Mouse (Mus musculus) kidney, postnatal 0 days (tissue): Measurements from ENCODE around the gene Mrs2. TPM values are rescaled to one million over a fixed set of nuclear protein-coding genes. Genes with fewer than 3 reads are reported as not detected.
A peak's percentile ranks its signal among the peaks of the same experiment; 100 is the strongest.
"Not testable (repeated sequence)": the region's sequence is repeated elsewhere in the genome, so short reads cannot be mapped to it uniquely, and the experiment has no call there.

Experiments used
- ATAC-seq: fragments of 200-750 bp; cut with Nextera tagmentation; replicated peaks from 2 replicates; pipeline ENCODE4 v1.8.0; 2017; ENCODE audit warnings: low read depth, moderate number of reproducible peaks, moderate TSS enrichment, moderate library complexity; ENCODE audit not compliant: low FRiP score
- DNase-seq: peaks from one replicate; pipeline ENCODE4 v3.0.0-alpha.2; 2016; ENCODE audit warnings: low spot score
- H3K27ac ChIP-seq: fragments of 300-500 bp; sonication (generic); 2 replicates; pipeline ENCODE4 v1.5.1; 2014; ENCODE audit warnings: mild to moderate bottlenecking
- H3K27me3 ChIP-seq: fragments of 300-500 bp; sonication (generic); 2 replicates; pipeline ENCODE4 v1.6.1; 2014; ENCODE audit warnings: low read length, mixed read lengths; ENCODE audit not compliant: insufficient read depth
- H3K36me3 ChIP-seq: fragments of 300-500 bp; sonication (generic); 2 replicates; pipeline ENCODE4 v1.6.1; 2014; ENCODE audit warnings: low read length, mixed read lengths; ENCODE audit not compliant: insufficient read depth
- H3K4me1 ChIP-seq: fragments of 300-500 bp; sonication (generic); replicated peaks from 2 replicates; pipeline ENCODE4 v1.6.1; 2014; ENCODE audit warnings: antibody characterized with exemption, low read length, mixed read lengths; ENCODE audit not compliant: insufficient read depth
- H3K4me2 ChIP-seq: fragments of 300-500 bp; sonication (generic); 2 replicates; pipeline ENCODE4 v1.6.1; 2014; ENCODE audit warnings: mild to moderate bottlenecking, low read length, moderate library complexity, mixed read lengths
- H3K4me3 ChIP-seq: fragments of 300-500 bp; sonication (generic); replicated peaks from 2 replicates; pipeline ENCODE4 v1.5.1; 2014; ENCODE audit warnings: low read depth, low read length
- H3K9ac ChIP-seq: fragments of 300-500 bp; sonication (generic); 2 replicates; pipeline ENCODE4 v1.6.1; 2014; ENCODE audit warnings: low read depth, low read length
- H3K9me3 ChIP-seq: fragments of 300-500 bp; sonication (generic); replicated peaks from 2 replicates; pipeline ENCODE4 v1.6.1; 2016; ENCODE audit warnings: low read length, inconsistent platforms, mixed read lengths
- CTCF ChIP-seq: IDR thresholded peaks from 2 replicates; pipeline ENCODE4 v1.5.1; 2016; ENCODE audit warnings: antibody characterized with exemption, low read depth, mild to moderate bottlenecking, moderate library complexity
- WGBS: fragments of 180-500 bp; shearing (Covaris S2); extraction: QIAGEN DNeasy Blood & Tissue Kit; methylation state at CpG from one replicate; pipeline ENCODE4 v1.1.7; 2014; 5-methylcytosine and 5-hydroxymethylcytosine counted together
- polyA plus RNA-seq: library from polyadenylated mRNA; unstranded; fragments of >200 nt; fragmentation: Nextera tagmentation; extraction: Ambion mirVana; gene quantifications from 2 replicates; pipeline ENCODE4 v1.2.1, GENCODE M21; 2015

Mrs2 gene
- polyA plus RNA-seq, 1 experiment from 2014 or later: 13.7 TPM

GRCm38 (mm10) chr13:24988391-24988790 lies 31.8 kb downstream of the Mrs2 start:
- H3K4me3 ChIP-seq: no peak overlapping the region
- no peaks in the 10 kb centered on the region for H3K27me3 ChIP-seq
- H3K36me3 ChIP-seq: peaks cover 24% of the 10 kb centered on the region; the same call in 1 of the 2 replicates
- peak; percentile 84 for TF ChIP-seq CTCF
- H3K4me1 ChIP-seq: no peaks in the 10 kb centered on the region
- WGBS: 28% methylated on average over 7 of the region's 7 CpGs
- peak; percentile 84 for ATAC-seq
- no peak overlapping the region for H3K4me2 ChIP-seq
- no peak overlapping the region for H3K27ac ChIP-seq
- no peak overlapping the region for H3K9ac ChIP-seq
- DNase-seq: peak; percentile 80
- no peaks in the 10 kb centered on the region for H3K9me3 ChIP-seq

- ATAC-seq (no peak), DNase-seq (no peak)
- no peaks in the 10 kb centered on the region for H3K4me1 ChIP-seq
- no peak overlapping the region for H3K4me3 ChIP-seq
- TF ChIP-seq CTCF: no peak
- H3K9ac ChIP-seq: no peak overlapping the region
- no peak overlapping the region for H3K4me2 ChIP-seq
- no peak overlapping the region for H3K27ac ChIP-seq
- no peaks in the 10 kb centered on the region for H3K9me3 ChIP-seq
- peaks cover 6% of the 10 kb centered on the region; the same call in 1 of the 2 replicates for H3K36me3 ChIP-seq
- 84% methylated on average over 2 of the region's 2 CpGs for WGBS
- H3K27me3 ChIP-seq: no peaks in the 10 kb centered on the region
These were observed 34.7 kb downstream of the Mrs2 start for GRCm38 (mm10) chr13:24985435-24985834.

GRCm38 (mm10) chr13:24981031-24981430 lies 39.1 kb downstream of the Mrs2 start:
- no peak for TF ChIP-seq CTCF
- H3K4me2 ChIP-seq: no peak overlapping the region
- no peaks in the 10 kb centered on the region for H3K27me3 ChIP-seq
- 81% methylated on average over 6 of the region's 6 CpGs for WGBS
- no peaks in the 10 kb centered on the region for H3K36me3 ChIP-seq
- H3K27ac ChIP-seq: no peak overlapping the region
- H3K4me3 ChIP-seq: no peak overlapping the region
- ATAC-seq: no peak
- DNase-seq: no peak
- H3K4me1 ChIP-seq: no peaks in the 10 kb centered on the region
- H3K9me3 ChIP-seq: no peaks in the 10 kb centered on the region
- no peak overlapping the region for H3K9ac ChIP-seq

DNA sequence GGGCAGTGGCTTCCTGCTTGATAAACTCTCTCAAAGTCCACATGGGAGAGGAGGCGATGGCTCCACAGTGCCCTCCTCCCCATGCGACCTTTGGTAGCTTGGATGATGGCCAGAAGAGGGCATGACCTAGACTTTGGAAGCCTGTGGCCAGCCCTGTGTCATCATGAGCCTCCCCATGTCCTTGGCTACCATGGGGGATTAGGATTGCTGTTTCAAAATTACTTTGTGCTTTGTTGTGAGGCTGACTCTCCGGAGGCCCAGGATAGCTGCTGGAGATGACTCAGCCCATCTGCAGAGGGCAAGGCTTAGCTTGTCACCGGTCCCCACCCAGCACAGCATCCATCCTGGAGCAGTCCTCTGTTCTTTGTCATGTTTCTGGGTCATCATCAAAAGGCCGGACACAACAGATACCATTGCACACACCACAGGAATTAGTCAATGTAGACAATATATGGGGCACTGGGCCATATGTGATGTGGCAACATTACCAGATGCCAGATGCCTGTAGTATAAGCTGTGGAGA lies 42.3 kb downstream of the Mrs2 start:
- Histone ChIP-seq H3K9ac (no peak overlapping the region), H3K4me3 (no peak overlapping the region), H3K9me3 (no peaks in the 10 kb centered on the region), H3K27ac (no peak overlapping the region), H3K4me1 (no peaks in the 10 kb centered on the region), H3K4me2 (no peak overlapping the region), H3K27me3 (no peaks in the 10 kb centered on the region), H3K36me3 (no peaks in the 10 kb centered on the region)
- peak; percentile 80 for ATAC-seq
- DNase-seq: no peak
- TF ChIP-seq CTCF: no peak
- WGBS: 88% methylated on average over 5 of the region's 5 CpGs

DNA sequence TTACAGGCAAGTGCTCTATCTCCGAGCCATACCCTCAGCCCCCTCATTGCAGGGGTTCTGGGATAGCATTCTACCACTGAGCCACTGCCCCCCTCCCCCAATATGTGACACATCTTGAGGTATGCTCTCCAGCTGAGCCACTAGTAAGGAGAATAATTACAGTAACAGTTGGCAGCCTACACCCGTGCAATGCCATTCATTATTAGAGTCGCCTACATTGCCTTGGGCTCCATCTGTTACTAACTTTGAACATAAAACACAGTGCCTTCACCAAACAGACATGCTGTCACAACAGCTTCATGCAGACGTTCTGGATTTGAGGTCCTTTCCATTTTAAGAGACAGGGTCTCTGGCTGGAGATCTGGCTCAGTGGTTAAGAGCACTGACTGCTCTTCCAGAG lies 43.8 kb downstream of the Mrs2 start:
- Histone ChIP-seq H3K4me3 (no peak overlapping the region), H3K4me2 (no peak overlapping the region), H3K4me1 (no peaks in the 10 kb centered on the region), H3K9me3 (no peaks in the 10 kb centered on the region), H3K27me3 (no peaks in the 10 kb centered on the region), H3K36me3 (no peaks in the 10 kb centered on the region), H3K27ac (no peak overlapping the region), H3K9ac (no peak overlapping the region)
- DNase-seq (no peak), ATAC-seq (no peak)
- no peak for TF ChIP-seq CTCF
- WGBS: 83% methylated on average over 4 of the region's 4 CpGs

DNA sequence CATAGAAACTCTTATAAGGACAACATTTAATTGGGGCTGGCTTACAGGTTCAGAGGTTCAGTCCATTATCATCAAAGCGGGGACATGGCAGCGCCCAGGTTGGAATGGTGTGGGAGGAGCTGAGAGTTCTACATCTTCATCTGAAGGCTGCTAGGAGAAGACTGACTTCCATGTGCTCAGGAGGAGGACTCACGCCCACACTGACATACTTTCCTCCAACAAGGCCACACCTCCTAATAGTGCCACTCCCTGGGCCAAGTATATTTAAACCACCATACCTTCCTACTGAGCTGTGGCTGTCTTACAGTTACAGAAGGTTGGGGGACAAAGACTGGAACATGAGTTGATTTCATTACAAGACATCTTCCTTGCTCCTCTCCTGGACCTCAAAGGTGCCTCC lies 48.4 kb downstream of the Mrs2 start:
- H3K4me3 ChIP-seq, DNase-seq, H3K27ac ChIP-seq, H3K9ac ChIP-seq, H3K36me3 ChIP-seq, H3K9me3 ChIP-seq, H3K4me2 ChIP-seq, H3K27me3 ChIP-seq, H3K4me1 ChIP-seq, ATAC-seq: not testable (repeated sequence)
- 85% methylated on average over 3 of the region's 3 CpGs for WGBS

- DNase-seq: no peak
- H3K27me3 ChIP-seq: no peaks in the 10 kb centered on the region
- no peaks in the 10 kb centered on the region for H3K4me1 ChIP-seq
- H3K9me3 ChIP-seq: no peaks in the 10 kb centered on the region
- TF ChIP-seq CTCF: no peak
- H3K9ac ChIP-seq: no peak overlapping the region
- H3K36me3 ChIP-seq: no peaks in the 10 kb centered on the region
- WGBS: 23% methylated on average over 5 of the region's 5 CpGs
- H3K27ac ChIP-seq: no peak overlapping the region
- peak overlapping the region; percentile 53 for H3K4me2 ChIP-seq
- ATAC-seq: no peak
- H3K4me3 ChIP-seq: peak overlapping the region; percentile 20
These were observed 54.4 kb downstream of the Mrs2 start for GRCm38 (mm10) chr13:24965846-24966201.
